Mouse (Mus musculus) intestine, embryonic 16.5 days (tissue): ENCODE measurements at regions not wholly inside any gene's neighbourhood (a gene's known extent, or its start where the extent isn't known, plus 50 kb on each side); places are given as distances from the start of the nearest gene placed in this dataset.

Source experiments
- ATAC-seq: fragments of 200-750 bp; cut with Nextera tagmentation; 2 replicates; pipeline ENCODE4 v1.8.0; 2017; ENCODE audit warnings: moderate TSS enrichment, moderate library complexity
- H3K27ac ChIP-seq: fragments of 300-500 bp; sonication (generic); 2 replicates; pipeline ENCODE4 v1.5.1; 2014; ENCODE audit warnings: mild to moderate bottlenecking, low read length
- H3K27me3 ChIP-seq: fragments of 300-500 bp; sonication (generic); replicated peaks from 2 replicates; pipeline ENCODE4 v1.6.1; 2014; ENCODE audit warnings: low read length, control low read depth, mixed read lengths; ENCODE audit not compliant: control insufficient read depth, insufficient read depth
- H3K36me3 ChIP-seq: fragments of 300-500 bp; sonication (generic); 2 replicates; pipeline ENCODE4 v1.6.1; 2014; ENCODE audit warnings: low read length, control low read depth; ENCODE audit not compliant: control insufficient read depth, insufficient read depth
- H3K4me1 ChIP-seq: fragments of 300-500 bp; sonication (generic); 2 replicates; pipeline ENCODE4 v1.6.1; 2014; ENCODE audit warnings: low read length, control low read depth, mixed read lengths; ENCODE audit not compliant: control insufficient read depth, insufficient read depth
- H3K4me2 ChIP-seq: fragments of 300-500 bp; sonication (generic); 2 replicates; pipeline ENCODE4 v1.6.1; 2014; ENCODE audit warnings: low read depth, low read length, control low read depth
- H3K4me3 ChIP-seq: fragments of 300-500 bp; sonication (generic); 2 replicates; pipeline ENCODE4 v1.5.1; 2014; ENCODE audit warnings: mild to moderate bottlenecking, low read length
- H3K9ac ChIP-seq: fragments of 300-500 bp; sonication (generic); 2 replicates; pipeline ENCODE4 v1.6.1; 2014; ENCODE audit warnings: low read depth, low read length
- H3K9me3 ChIP-seq: fragments of 300-500 bp; sonication (generic); 2 replicates; pipeline ENCODE4 v1.6.1; 2016; ENCODE audit warnings: low read length, control low read depth; ENCODE audit not compliant: control insufficient read depth
- WGBS: fragments of 180-500 bp; shearing (Covaris S2); extraction: QIAGEN DNeasy Blood & Tissue Kit; methylation state at CpG from one replicate; pipeline ENCODE4 v1.1.7; 2014; 5-methylcytosine and 5-hydroxymethylcytosine counted together

DNA sequence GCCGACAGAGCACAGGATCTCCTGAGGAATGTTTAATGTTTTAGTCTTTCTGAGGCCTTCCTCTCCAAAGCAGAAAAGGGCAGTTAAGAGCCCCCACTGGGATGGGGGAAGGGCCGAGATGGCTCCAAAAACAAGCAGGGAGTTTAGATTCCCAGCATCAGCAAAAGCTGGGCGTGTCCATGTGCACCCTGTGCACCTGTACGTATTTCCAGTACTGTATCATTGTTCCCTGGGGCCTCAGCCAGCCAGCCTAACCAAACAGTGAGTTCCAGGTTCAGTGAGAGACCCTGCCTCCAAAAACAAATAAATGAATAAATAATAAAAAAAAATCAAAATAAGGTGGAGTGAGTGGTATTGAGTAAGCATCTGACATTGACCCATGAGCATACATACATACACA lies 50.8 kb upstream of the Olfm1 start:
- WGBS: 24% methylated on average over 4 of the region's 4 CpGs
- Histone ChIP-seq H3K36me3 (no peaks in the 10 kb centered on the region), H3K9me3 (no peaks in the 10 kb centered on the region), H3K4me3 (no peak overlapping the region), H3K27ac (no peak overlapping the region), H3K27me3 (no peaks in the 10 kb centered on the region), H3K9ac (no peak overlapping the region), H3K4me2 (no peak overlapping the region), H3K4me1 (no peaks in the 10 kb centered on the region)
- 0 out of 2 replicates have a peak, but pooled peaks have one; percentile 13 for ATAC-seq

DNA sequence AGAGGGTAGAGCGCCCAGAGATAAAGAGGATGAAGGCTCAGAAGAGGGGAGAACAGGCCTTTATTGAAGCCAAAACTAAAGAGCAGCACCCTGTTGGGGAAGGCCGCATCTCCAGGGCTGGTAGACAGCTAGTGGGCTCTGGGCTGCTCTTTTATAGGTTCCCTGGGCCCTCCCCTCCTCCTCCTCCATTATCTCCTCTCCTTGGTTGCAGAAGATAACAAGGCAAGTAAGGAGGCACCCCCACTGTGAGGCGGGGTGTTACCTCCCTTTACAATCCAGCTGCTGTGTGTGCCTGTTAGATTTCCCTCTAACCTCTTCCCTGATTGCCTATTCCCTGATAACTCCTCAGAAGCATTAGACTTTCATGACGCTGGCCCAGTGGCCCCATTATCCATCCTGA lies 51.2 kb upstream of the Olfm1 start:
- WGBS: 32% methylated on average over 4 of the region's 4 CpGs
- H3K9me3 ChIP-seq: no peaks in the 10 kb centered on the region
- H3K27ac ChIP-seq: no peak overlapping the region
- no peak overlapping the region for H3K9ac ChIP-seq
- H3K4me3 ChIP-seq: no peak overlapping the region
- no peaks in the 10 kb centered on the region for H3K27me3 ChIP-seq
- peak; percentile 79 for ATAC-seq
- no peak overlapping the region for H3K4me2 ChIP-seq
- no peaks in the 10 kb centered on the region for H3K4me1 ChIP-seq
- H3K36me3 ChIP-seq: no peaks in the 10 kb centered on the region

DNA sequence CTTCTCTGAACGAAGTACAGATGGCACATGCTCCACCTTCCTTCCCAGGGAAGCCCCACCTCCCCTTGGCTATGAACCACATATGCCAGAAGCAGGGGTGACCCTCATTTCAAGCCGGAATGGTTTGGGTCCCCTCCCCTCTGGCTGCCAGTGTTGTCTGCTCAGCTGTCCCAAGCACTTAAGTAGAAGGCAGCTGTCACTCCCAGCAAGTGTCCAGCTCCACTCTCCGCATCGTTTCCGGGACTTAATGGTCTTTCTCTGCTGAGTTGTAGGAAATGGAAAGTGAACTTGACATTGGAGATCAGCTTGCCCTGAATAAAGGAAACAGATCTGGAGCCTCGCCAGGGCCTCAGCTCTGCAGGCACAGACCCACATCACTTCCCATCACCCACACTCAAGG lies 53.9 kb upstream of the Fcnb start:
- Histone ChIP-seq H3K36me3 (no peaks in the 10 kb centered on the region), H3K27me3 (no peaks in the 10 kb centered on the region), H3K4me3 (no peak overlapping the region), H3K27ac (no peak overlapping the region), H3K4me2 (no peak overlapping the region), H3K9me3 (no peaks in the 10 kb centered on the region), H3K4me1 (no peaks in the 10 kb centered on the region), H3K9ac (no peak overlapping the region)
- no peak for ATAC-seq
- WGBS: 40% methylated on average over 6 of the region's 6 CpGs

DNA sequence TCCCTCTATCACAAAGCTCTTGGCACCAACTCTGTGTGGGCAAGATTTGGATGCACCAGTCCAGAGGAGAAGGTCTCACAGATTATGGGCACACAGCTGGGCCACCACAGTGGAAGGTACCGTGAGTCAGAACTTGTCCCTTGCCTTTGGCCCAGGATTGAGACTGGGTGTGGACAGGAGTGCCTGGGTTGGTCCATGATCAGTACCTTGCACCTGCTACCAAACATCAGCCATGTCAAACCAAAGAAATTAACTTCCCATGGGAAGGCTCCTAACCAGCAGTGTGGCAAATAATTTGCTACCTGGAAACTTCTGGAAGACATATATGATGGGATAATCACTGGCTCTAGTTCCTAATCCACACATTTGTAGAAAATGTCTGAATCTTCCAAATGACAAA lies 49.9 kb upstream of the Fcnb start:
- ATAC-seq: no peak
- Histone ChIP-seq H3K27ac (no peak overlapping the region), H3K9ac (no peak overlapping the region), H3K4me2 (no peak overlapping the region), H3K9me3 (no peaks in the 10 kb centered on the region), H3K36me3 (no peaks in the 10 kb centered on the region), H3K4me3 (no peak overlapping the region), H3K4me1 (no peaks in the 10 kb centered on the region), H3K27me3 (no peaks in the 10 kb centered on the region)
- 94% methylated on average over 1 of the region's 1 CpGs for WGBS
